ENCODE assay signal across 20 mouse cellular contexts in the genomic region with DNA sequence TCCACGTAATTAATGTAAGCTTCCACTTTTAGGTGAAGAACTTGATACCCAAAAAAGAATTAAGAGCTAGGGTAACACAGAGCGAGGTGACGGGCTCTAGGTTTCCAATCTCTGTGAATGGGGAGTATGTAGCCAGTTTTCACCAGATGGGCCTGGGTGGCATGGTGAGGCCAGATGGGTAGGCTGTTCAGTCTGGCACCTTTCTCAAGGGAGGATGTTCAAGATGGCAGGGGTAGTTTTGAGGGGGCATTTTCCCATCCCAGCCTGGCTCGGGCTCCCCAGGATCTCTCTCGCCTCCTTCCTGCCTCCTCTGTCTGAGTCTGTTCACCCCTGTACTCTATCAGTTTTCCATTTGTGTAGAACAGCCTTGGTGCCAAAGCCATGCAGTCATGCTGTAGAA.
DNase-seq lines count a peak whose midpoint lies in the region; ATAC-seq lines count a peak whose summit lies in the region.
"Had no signal": no experiment of that assay in that cellular context is flagged by ENCODE, and none has a peak within 500 bp of the region (broad histone marks: within the 10 kb centered on the region; RNA-seq: fewer than 3 reads in every experiment).

No protein-coding gene starts in this region.

- ATAC-seq in cerebellum, adult (ENCODE audit: insufficient number of reproducible peaks, low FRiP score, low TSS enrichment) = no peak
- ATAC-seq: CD4-positive, CD25-positive, alpha-beta regulatory T cell, adult 4 months; intestine, embryonic 16.5 days had no signal

- no peak overlapping the region for H3K27ac ChIP-seq in limb, embryonic 10.5 days
- H3K27ac ChIP-seq: embryonic facial prominence, embryonic 12.5 days; heart, embryonic 13.5 days; hindbrain, embryonic 15.5 days had no signal

- H3K27me3 ChIP-seq in limb, embryonic 10.5 days (ENCODE audit: low read depth, poor library complexity, severe bottlenecking) = no peaks in the 10 kb centered on the region
- H3K27me3 ChIP-seq: embryonic facial prominence, embryonic 12.5 days; hindbrain, embryonic 15.5 days had no signal

- H3K9me3 ChIP-seq in limb, embryonic 10.5 days (replicated peaks) = no peaks in the 10 kb centered on the region
- H3K9me3 ChIP-seq: embryonic facial prominence, embryonic 12.5 days; heart, embryonic 13.5 days; hindbrain, embryonic 15.5 days had no signal

- H3K4me1 ChIP-seq in limb, embryonic 10.5 days = peaks cover 14% of the 10 kb centered on the region

- peak; percentile 47 to 63 for DNase-seq in cerebellum, postnatal 10 days
- DNase-seq in layer of hippocampus, adult 11-12 months (ENCODE audit: low spot score) = peak; percentile 31
- no peak for DNase-seq in layer of hippocampus, adult 9-10 months (ENCODE audit: low spot score)
- DNase-seq in layer of hippocampus, adult 8-10 months (ENCODE audit: low spot score in 2 of 2) = peak; percentile 37 to 43
- DNase-seq in limb, embryonic 10.5 days (ENCODE audit: low spot score) = no peak
- DNase-seq in right cerebral cortex, postnatal 10 days (ENCODE audit: low spot score in 2 of 2) = no peak
- DNase-seq: adrenal gland, adult 8-10 months; adrenal gland, postnatal 36 days; B cell, adult 2 months; cerebellum, adult 18-20 months; gastrocnemius, postnatal 36 days; heart, adult 11 months; heart, postnatal 36 days had no signal

- H3K4me3 ChIP-seq in limb, embryonic 10.5 days = no peak overlapping the region
- H3K4me3 ChIP-seq: embryonic facial prominence, embryonic 12.5 days; heart, embryonic 13.5 days; hindbrain, embryonic 15.5 days had no signal

- 89% methylated on average over 5 of the region's 5 CpGs for WGBS in limb, embryonic 10.5 days

- H3K36me3 ChIP-seq in limb, embryonic 10.5 days = no peaks in the 10 kb centered on the region
- H3K36me3 ChIP-seq: embryonic facial prominence, embryonic 12.5 days; G1E; heart, embryonic 13.5 days; hindbrain, embryonic 15.5 days had no signal

Comparison
In these comparisons a context has a peak if more than half of its experiments do, and no peak if none do; other contexts are left out.
1. DNase-seq: peak in cerebellum, postnatal 10 days (2 of 2), layer of hippocampus, adult 11-12 months (single experiment) and layer of hippocampus, adult 8-10 months (2 of 2); none in layer of hippocampus, adult 9-10 months (single experiment), limb, embryonic 10.5 days (single experiment) and right cerebral cortex, postnatal 10 days (0 of 2).